Mouse (Mus musculus) neural tube, embryonic 11.5 days (tissue): ENCODE measurements around the gene Foxp1. TPM values are rescaled to one million over a fixed set of nuclear protein-coding genes. Genes with fewer than 3 reads are reported as not detected.

Experiments used
- ATAC-seq: fragments of 200-750 bp; cut with Nextera tagmentation; 2 replicates; pipeline ENCODE4 v1.8.0; 2017; ENCODE audit warnings: moderate number of reproducible peaks, mild to moderate bottlenecking, moderate TSS enrichment, moderate library complexity; ENCODE audit not compliant: insufficient read depth, low FRiP score, low TSS enrichment
- DNase-seq: peaks from one replicate; pipeline ENCODE4 v3.0.0-alpha.2; 2015; ENCODE audit warnings: low spot score
- H3K27ac ChIP-seq: fragments of 300-500 bp; sonication (generic); 2 replicates; pipeline ENCODE4 v1.5.1; 2014; ENCODE audit warnings: low read depth, mild to moderate bottlenecking, low read length
- H3K27me3 ChIP-seq: fragments of 300-500 bp; sonication (generic); 2 replicates; pipeline ENCODE4 v1.6.1; 2014; ENCODE audit warnings: mild to moderate bottlenecking, low read length, mixed read lengths; ENCODE audit not compliant: control insufficient read depth, insufficient read depth
- H3K36me3 ChIP-seq: fragments of 300-500 bp; sonication (generic); 2 replicates; pipeline ENCODE4 v1.6.1; 2014; ENCODE audit warnings: mild to moderate bottlenecking, low read length, moderate library complexity, mixed read lengths; ENCODE audit not compliant: control insufficient read depth, insufficient read depth
- H3K4me1 ChIP-seq: fragments of 300-500 bp; sonication (generic); 2 replicates; pipeline ENCODE4 v1.6.1; 2014; ENCODE audit warnings: low read length, mixed read lengths; ENCODE audit not compliant: control insufficient read depth, insufficient read depth
- H3K4me2 ChIP-seq: fragments of 300-500 bp; sonication (generic); 2 replicates; pipeline ENCODE4 v1.6.1; 2014; ENCODE audit warnings: low read depth, mild to moderate bottlenecking, moderate library complexity
- H3K4me3 ChIP-seq: fragments of 300-500 bp; sonication (generic); 2 replicates; pipeline ENCODE4 v1.5.1; 2014; ENCODE audit warnings: low read depth, low read length
- H3K9ac ChIP-seq: fragments of 300-500 bp; sonication (generic); 2 replicates; pipeline ENCODE4 v1.6.1; 2014; ENCODE audit warnings: mild to moderate bottlenecking, low read length
- H3K9me3 ChIP-seq: fragments of 300-500 bp; sonication (generic); 2 replicates; pipeline ENCODE4 v1.6.1; 2016; ENCODE audit warnings: low read length; ENCODE audit not compliant: control insufficient read depth
- WGBS: fragments of 180-500 bp; shearing (Covaris S2); extraction: QIAGEN DNeasy Blood & Tissue Kit; methylation state at CpG from one replicate; pipeline ENCODE4 v1.1.7; 2014; 5-methylcytosine and 5-hydroxymethylcytosine counted together
- polyA plus RNA-seq: library from polyadenylated mRNA; unstranded; fragments of >200 nt; fragmentation: Nextera tagmentation; extraction: Ambion mirVana; gene quantifications from 2 replicates; pipeline ENCODE4 v1.2.1, GENCODE M21; 2014

Gene Foxp1
- polyA plus RNA-seq, 1 experiment from 2014 or later: 116 TPM

DNA sequence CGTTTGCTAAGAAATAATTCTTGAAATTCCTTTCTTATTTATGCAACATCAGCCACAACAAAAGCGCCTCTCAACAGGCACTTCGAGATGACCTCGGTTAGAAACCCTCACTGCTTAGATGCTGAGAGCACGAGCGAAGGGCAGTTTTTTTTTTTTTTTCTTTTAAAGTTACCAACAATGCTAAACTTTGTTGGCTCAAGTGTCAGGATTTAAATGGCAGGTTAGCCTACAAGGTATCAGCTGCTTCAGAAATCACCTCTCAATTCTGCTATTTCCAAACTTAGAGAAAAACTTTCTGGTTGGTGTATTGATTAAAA, 493.6 kb downstream of the Foxp1 start:
- H3K4me3 ChIP-seq: peak overlapping the region; percentile 69
- ATAC-seq (no peak), DNase-seq (no peak)
- H3K27me3 ChIP-seq: no peaks in the 10 kb centered on the region
- H3K4me2 ChIP-seq: peak overlapping the region; percentile 86
- no peaks in the 10 kb centered on the region for H3K36me3 ChIP-seq
- H3K9me3 ChIP-seq: no peaks in the 10 kb centered on the region
- peak overlapping the region; percentile 86 for H3K27ac ChIP-seq
- H3K4me1 ChIP-seq: peaks cover 40% of the 10 kb centered on the region
- WGBS: 1% methylated on average over 6 of the region's 6 CpGs
- H3K9ac ChIP-seq: peak overlapping the region; percentile 72

DNA sequence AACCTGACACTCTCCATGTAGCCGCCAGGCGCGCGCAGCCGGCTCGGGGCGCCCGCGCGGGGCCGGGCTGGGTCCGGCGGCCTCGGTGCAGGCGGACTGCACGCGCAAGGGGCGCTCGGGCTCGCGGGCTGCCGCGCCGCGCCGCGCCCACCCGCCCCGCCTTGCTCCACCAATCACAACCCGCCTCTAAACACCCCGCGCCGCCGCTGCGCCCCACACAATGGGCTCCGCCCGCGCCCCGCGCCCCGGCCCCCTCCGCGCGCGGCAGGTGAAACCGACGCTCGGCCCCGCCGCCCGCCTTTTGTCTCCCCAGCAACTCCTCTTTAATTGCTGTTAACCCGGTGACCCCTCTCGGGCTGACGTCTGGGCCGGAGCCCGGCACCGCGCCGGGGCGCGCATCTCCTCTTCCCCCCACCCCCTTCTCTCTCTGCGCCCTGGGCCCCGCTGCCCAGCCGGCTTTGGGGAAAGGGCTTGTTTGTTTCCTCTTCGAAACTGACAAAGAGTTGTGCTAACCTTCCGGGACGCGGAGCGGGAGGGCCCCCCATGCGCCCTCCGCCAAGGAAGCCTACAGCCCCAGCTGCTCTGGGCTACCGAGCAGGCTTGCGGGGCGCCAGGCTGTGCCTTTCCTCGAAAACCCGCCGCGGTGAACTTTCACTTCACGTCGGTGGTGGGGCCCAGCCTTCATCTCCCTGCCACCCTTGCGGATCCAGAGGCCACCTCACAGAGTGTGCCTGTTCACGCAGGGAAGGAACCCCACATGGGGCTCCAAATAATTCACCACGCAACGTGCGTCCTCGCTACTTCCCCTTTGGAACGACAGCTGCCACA, 494.1 kb downstream of the Foxp1 start:
- H3K27me3 ChIP-seq: no peaks in the 10 kb centered on the region
- H3K9me3 ChIP-seq: no peaks in the 10 kb centered on the region
- H3K4me1 ChIP-seq: peaks cover 40% of the 10 kb centered on the region
- peak overlapping the region; percentile 69 for H3K4me3 ChIP-seq
- H3K4me2 ChIP-seq: peak overlapping the region; percentile 86
- H3K9ac ChIP-seq: peak overlapping the region; percentile 72
- peak overlapping the region; percentile 86 for H3K27ac ChIP-seq
- ATAC-seq: peak; percentile 93
- H3K36me3 ChIP-seq: no peaks in the 10 kb centered on the region
- WGBS: under 1% methylated on average over 39 of the region's 87 CpGs
- DNase-seq: peak; percentile 86

DNA sequence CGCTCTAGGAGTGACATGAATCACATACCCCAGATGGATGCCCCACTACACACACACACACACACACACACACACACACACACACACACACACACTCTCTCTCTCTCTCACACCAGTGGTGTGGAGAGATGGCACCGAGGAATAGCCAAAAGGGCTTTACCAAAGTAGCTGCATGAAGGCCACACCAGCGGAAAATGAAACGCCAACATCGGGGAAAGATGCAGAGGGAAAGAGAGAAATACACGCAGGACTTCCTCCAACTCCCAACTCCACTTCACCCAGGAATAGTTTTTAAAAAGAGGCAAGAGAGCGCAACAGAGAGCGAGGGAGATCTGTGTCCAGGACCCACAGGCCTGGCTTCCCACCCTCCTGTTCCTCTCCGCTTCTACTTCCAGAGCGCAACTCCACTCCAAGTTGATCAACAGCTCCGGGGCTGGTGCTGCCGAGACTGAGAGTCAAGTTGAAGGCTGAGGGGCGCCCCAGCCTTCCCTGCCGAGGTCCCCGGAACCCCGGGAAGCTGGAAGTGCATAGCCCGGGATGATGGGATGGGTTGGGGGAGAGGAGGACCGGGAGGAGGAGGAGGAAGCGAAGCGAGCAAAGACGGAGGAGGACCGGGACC, 494.9 kb downstream of the Foxp1 start:
- Histone ChIP-seq H3K4me1 (peaks cover 34% of the 10 kb centered on the region), H3K4me2 (peak overlapping the region; percentile 86), H3K27me3 (no peaks in the 10 kb centered on the region), H3K27ac (peak overlapping the region; percentile 86), H3K9me3 (no peaks in the 10 kb centered on the region), H3K4me3 (peak overlapping the region; percentile 69), H3K9ac (peak overlapping the region; percentile 72), H3K36me3 (no peaks in the 10 kb centered on the region)
- ATAC-seq (peak; percentile 29), DNase-seq (no peak)
- 2% methylated on average over 18 of the region's 22 CpGs for WGBS

DNA sequence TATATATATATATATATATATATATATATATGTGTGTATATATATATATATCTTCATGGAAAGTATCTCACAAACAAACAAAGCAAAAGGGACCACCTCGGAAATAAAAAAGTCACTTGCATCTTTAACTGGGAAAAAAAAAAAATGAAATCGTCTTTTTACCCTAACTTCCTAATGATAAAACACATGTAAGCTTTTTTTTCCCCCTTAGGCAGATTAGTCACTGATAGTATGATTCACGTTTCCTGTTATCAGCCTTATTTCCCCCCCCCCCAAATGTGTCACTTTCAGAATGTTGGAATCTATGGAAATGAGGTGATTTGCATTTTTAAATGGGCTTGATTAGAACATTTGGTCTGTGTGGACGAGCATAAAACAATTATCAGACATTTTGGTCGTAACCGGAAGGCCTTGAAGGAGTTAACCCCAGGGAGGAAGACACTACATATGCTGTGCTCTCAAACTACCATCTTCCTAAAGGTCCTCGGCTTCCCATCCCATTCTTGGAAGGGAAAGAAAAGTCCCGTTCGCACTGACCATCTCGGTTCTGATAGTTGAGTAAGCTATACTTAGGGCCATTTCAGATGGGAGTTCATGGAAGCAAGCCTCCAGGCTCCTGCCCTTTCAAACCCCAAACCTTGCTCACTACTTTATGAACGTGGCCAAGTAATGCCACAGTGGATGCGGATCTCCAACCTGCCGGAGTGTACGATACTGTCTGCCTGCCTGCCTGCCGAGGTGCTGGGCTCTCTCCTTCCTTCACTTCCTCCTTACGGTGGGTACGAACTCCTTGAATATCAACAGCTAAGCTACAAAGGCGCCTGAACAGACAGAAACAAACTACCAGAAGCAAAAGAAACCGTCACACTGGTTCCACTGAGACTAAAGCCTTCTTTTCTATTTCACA, 495.6 kb downstream of the Foxp1 start:
- 9% methylated on average over 19 of the region's 19 CpGs for WGBS
- Histone ChIP-seq H3K36me3 (no peaks in the 10 kb centered on the region), H3K9me3 (no peaks in the 10 kb centered on the region), H3K9ac (peak overlapping the region; percentile 72), H3K27me3 (no peaks in the 10 kb centered on the region), H3K4me1 (peaks cover 29% of the 10 kb centered on the region), H3K4me3 (peak overlapping the region; percentile 69), H3K27ac (0 out of 2 replicates have a peak overlapping the region, but pooled peaks have one; percentile 86), H3K4me2 (peak overlapping the region; percentile 86)
- DNase-seq: no peak
- ATAC-seq: no peak

DNA sequence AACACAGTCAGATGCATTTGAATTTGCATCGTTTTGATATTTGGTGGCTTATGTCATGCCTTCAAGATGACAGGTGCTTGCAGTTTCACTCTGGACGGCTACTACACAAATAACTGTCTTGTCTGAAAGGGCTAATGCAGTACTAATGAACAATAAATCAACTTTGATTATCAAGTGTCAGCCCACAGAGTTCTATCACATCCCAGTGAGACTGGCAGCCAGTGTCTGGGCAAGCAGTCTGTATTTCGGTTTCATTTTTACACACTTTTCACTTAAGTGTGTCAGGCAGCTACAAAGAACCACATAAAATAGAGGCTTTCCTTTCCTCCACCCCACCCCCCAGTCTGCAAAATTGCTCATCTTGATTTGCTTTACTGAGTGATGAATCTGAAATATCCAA, 496.5 kb downstream of the Foxp1 start:
- no peak overlapping the region for H3K9ac ChIP-seq
- peaks cover 28% of the 10 kb centered on the region for H3K4me1 ChIP-seq
- DNase-seq (no peak), ATAC-seq (no peak)
- WGBS: 37% methylated on average over 3 of the region's 3 CpGs
- H3K9me3 ChIP-seq: no peaks in the 10 kb centered on the region
- no peak overlapping the region for H3K27ac ChIP-seq
- H3K4me3 ChIP-seq: no peak overlapping the region
- H3K36me3 ChIP-seq: no peaks in the 10 kb centered on the region
- no peaks in the 10 kb centered on the region for H3K27me3 ChIP-seq
- peak overlapping the region; percentile 33 for H3K4me2 ChIP-seq

DNA sequence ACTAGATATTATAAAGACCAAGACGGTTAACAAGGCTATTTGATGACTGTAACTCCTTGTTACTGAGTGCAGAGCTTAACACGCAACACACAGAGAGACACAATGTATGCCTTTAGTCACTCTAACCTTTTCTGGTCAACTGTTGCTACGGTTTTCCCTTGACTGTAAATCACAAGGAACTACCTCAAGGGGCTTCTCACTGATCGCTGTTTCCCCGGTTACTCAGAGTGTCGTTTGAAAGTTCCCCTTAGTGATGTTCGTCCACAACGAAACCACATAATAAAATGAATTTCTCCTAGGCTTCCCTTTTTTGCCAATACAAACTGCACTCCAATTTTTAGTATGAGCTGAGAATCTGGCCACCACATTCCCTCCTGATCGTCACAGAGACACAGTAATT, 497.9 kb downstream of the Foxp1 start:
- Histone ChIP-seq H3K36me3 (no peaks in the 10 kb centered on the region), H3K9me3 (no peaks in the 10 kb centered on the region), H3K4me1 (peaks cover 34% of the 10 kb centered on the region), H3K9ac (no peak overlapping the region), H3K27me3 (no peaks in the 10 kb centered on the region), H3K4me2 (peak overlapping the region; percentile 21), H3K27ac (no peak overlapping the region), H3K4me3 (no peak overlapping the region)
- 16% methylated on average over 9 of the region's 9 CpGs for WGBS
- ATAC-seq (no peak), DNase-seq (no peak)

DNA sequence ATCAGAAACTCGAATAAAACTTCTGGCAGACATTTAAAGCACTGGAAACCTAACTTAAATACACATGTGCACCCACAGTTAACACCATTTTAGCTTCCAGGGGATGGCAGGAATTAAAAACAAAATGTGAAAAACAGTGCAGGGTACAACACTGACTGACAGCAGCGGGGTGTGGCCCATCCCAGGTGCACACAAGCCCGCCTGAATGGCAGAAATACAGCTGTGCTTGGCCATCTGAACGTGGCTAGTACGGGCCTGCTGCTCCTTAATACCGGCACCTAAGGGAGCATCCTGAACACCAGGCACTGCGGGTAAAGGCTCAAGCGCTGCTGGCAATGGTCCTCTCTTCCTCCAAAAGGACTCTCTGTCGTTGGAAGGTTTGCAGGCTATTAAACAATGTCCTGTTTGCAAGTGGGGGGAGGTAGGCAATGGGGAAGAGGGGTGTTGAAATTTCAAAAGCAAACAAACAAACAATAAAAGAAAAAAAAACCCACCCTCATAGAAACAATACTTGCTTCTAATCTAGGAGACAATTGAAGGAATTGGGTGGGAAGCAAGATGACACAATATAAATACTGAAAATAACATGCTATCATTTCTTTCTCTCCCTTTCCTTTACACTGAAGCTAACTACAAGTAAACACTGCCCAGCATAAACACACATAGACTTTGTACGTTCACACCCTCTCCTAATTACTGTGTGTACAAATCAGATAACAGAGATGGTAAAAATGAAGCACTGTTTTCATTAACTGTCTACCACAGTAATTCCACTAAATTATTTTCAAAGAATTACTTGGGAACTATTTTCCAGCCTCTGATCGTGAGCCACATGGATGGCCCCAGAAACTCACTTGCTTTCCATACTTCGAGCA, 501.7 kb downstream of the Foxp1 start:
- no peak overlapping the region for H3K9ac ChIP-seq
- H3K4me2 ChIP-seq: no peak overlapping the region
- H3K4me1 ChIP-seq: peaks cover 41% of the 10 kb centered on the region

DNA sequence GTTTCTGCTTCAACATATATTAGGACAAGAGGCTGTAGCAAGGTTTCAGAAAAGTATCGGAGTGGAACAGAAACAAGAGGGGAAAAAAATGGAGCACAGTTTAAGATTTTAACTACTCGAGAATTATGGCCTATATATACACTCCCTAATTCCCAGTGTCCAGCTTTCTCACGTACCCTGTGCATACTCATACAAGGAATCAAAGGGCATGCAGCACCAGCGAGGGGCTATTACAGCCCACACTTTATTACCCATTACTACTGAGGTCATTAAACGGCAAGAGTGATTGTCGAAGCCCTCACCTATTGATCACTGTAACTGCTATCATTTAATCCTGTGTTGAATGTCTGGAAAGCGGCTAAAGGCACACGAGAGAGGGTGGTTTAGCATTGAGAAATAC, 502.8 kb downstream of the Foxp1 start:
- no peaks in the 10 kb centered on the region for H3K36me3 ChIP-seq
- H3K27me3 ChIP-seq: no peaks in the 10 kb centered on the region
- DNase-seq: no peak
- ATAC-seq: 0 out of 2 replicates have a peak, but pooled peaks have one; percentile 6
- H3K4me2 ChIP-seq: 0 out of 2 replicates have a peak overlapping the region, but pooled peaks have one; percentile 12
- H3K4me1 ChIP-seq: peaks cover 44% of the 10 kb centered on the region
- no peak overlapping the region for H3K9ac ChIP-seq
- no peaks in the 10 kb centered on the region for H3K9me3 ChIP-seq
- no peak overlapping the region for H3K4me3 ChIP-seq
- WGBS: 29% methylated on average over 8 of the region's 8 CpGs
- peak overlapping the region; percentile 60; the same call in 1 of the 2 replicates for H3K27ac ChIP-seq

More for the DNA sequence above, 501.7 kb downstream of the Foxp1 start:
- ATAC-seq (no peak), DNase-seq (no peak)
- Histone ChIP-seq H3K27ac (no peak overlapping the region), H3K27me3 (no peaks in the 10 kb centered on the region), H3K4me3 (no peak overlapping the region), H3K9me3 (no peaks in the 10 kb centered on the region), H3K36me3 (no peaks in the 10 kb centered on the region)
- 53% methylated on average over 12 of the region's 12 CpGs for WGBS
